Mouse (Mus musculus): ENCODE measurements at regions not wholly inside any gene's neighbourhood (a gene's known extent, or its start where the extent isn't known, plus 50 kb on each side); places are given as distances from the start of the nearest gene placed in this dataset.

DNA sequence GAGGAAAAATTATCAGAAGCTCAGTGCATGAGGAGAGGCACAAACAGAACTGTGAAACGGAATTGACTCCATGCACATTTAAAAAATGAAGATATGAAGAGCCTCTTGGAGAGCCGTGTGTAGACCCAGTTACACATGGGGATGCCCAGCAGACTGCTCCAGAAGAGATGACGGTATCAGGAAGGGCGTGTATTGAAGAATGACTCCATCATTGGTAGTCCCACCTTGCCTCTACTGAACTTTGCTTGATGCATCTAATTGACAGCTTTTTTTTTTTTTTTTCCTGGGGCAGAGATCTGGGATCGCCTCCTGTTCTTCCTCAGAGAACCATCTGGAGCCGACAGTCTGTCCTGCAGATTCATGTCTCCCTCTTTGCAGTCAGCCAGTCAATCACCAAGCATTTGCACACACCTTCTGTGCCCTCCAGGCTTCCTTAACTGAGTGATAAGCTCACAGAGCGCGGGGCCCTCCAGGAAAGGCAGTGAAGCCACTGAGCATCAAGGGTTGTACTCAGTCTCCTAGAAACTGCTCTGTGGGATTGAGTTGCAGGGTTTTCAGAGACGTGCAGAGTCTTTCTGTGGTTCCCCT lies 57.6 kb upstream of the D1Pas1 start:
- TF ChIP-seq EP300 (IDR thresholded peaks at IDR 0.05; ENCODE audit: low read depth) (no peak), CTCF (IDR thresholded peaks at IDR 0.05; ENCODE audit: low read depth) (no peak)
- no peaks in the 10 kb centered on the region for H3K9me3 ChIP-seq (replicated peaks; ENCODE audit: control insufficient read depth, low read length)
- no peak overlapping the region for H3K4me3 ChIP-seq (ENCODE audit: low read depth, low read length)
- no peak for DNase-seq (ENCODE audit: low spot score)
- H3K4me2 ChIP-seq (ENCODE audit: low read depth, low read length) = no peak overlapping the region
- no peaks in the 10 kb centered on the region for H3K36me3 ChIP-seq (replicated peaks; ENCODE audit: control insufficient read depth, insufficient read depth, low read length)
- H3K27ac ChIP-seq (ENCODE audit: low read depth) = no peak overlapping the region
- WGBS = 51% methylated on average over 9 of the region's 9 CpGs
- H3K9ac ChIP-seq (replicated peaks; ENCODE audit: low read depth, low read length) = no peak overlapping the region
- H3K4me1 ChIP-seq (ENCODE audit: control insufficient read depth, insufficient read depth) = no peaks in the 10 kb centered on the region
- no peak for ATAC-seq (ENCODE audit: insufficient read depth, low read depth)
- H3K27me3 ChIP-seq (ENCODE audit: control insufficient read depth, insufficient read depth, low read length) = no peaks in the 10 kb centered on the region

DNA sequence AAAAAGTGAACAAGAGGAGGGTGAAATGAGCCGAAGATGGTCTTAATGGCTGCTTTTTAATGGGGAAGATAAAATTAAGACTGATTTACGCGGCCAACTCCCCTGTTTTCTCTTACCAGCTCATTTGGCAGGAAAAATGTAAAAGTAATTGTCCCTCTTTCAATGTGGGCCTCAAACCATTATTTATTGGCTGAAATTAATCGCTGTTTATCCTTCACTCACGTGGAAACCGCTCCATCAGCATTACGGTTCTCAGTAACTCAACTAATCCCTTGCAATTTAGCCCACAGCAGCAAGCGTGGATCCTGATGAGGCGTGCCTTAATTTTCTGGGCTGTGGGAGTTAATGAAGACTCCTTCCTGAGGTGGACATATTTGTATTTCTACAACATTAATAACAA lies 58.1 kb upstream of the D1Pas1 start:
- 94% methylated on average over 9 of the region's 9 CpGs for WGBS
- no peak for TF ChIP-seq CTCF (IDR thresholded peaks at IDR 0.05; ENCODE audit: low read depth)
- TF ChIP-seq EP300 (IDR thresholded peaks at IDR 0.05; ENCODE audit: low read depth) = no peak
- Histone ChIP-seq H3K36me3 (replicated peaks; ENCODE audit: control insufficient read depth, insufficient read depth, low read length) (no peaks in the 10 kb centered on the region), H3K27ac (ENCODE audit: low read depth) (no peak overlapping the region), H3K4me2 (ENCODE audit: low read depth, low read length) (no peak overlapping the region), H3K9ac (replicated peaks; ENCODE audit: low read depth, low read length) (no peak overlapping the region), H3K4me1 (ENCODE audit: control insufficient read depth, insufficient read depth) (no peaks in the 10 kb centered on the region), H3K4me3 (ENCODE audit: low read depth, low read length) (no peak overlapping the region), H3K9me3 (replicated peaks; ENCODE audit: control insufficient read depth, low read length) (no peaks in the 10 kb centered on the region), H3K27me3 (ENCODE audit: control insufficient read depth, insufficient read depth, low read length) (no peaks in the 10 kb centered on the region)
- DNase-seq (ENCODE audit: low spot score) (no peak), ATAC-seq (ENCODE audit: insufficient read depth, low read depth) (no peak)

DNA sequence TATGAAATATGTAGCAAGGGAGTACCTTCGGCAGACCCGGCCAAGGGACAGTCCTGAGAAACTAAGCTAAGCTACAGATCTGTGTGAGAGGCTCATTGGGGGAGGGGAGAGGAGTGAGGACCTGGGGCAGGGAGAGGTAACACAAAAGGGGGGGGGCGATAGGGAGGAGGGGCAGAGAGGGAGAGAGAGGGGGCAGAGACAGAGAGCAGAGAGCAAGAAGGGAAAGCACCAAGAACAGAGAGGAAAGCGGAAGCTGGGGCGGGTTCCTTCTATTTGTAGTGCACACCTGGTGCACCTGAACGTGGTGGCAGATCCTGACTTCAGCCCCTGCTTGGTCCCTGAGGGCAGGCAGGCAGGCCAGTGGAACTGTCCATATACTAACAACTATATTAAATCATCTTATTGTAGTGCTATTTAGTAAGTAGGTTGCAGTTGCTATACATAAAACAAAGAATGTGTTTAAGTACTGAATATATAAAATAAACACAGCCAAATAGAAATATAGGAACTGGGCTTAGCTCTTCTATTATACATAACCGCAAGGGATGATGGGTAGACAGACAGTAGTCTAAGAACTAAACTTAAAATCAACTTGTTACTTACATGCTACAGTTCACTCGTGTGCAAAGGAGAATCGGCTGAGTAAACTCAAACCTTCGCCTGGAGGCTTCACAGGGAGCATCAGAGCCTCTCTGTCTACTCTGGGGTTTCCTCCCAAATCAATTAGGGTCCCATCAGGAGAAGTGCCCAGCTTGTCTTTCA lies 59.6 kb upstream of the D1Pas1 start:
- Histone ChIP-seq H3K27ac (ENCODE audit: low read depth) (no peak overlapping the region), H3K9ac (replicated peaks; ENCODE audit: low read depth, low read length) (no peak overlapping the region), H3K4me3 (ENCODE audit: low read depth, low read length) (no peak overlapping the region), H3K4me2 (ENCODE audit: low read depth, low read length) (no peak overlapping the region), H3K9me3 (replicated peaks; ENCODE audit: control insufficient read depth, low read length) (no peaks in the 10 kb centered on the region), H3K27me3 (ENCODE audit: control insufficient read depth, insufficient read depth, low read length) (no peaks in the 10 kb centered on the region), H3K4me1 (ENCODE audit: control insufficient read depth, insufficient read depth) (no peaks in the 10 kb centered on the region), H3K36me3 (replicated peaks; ENCODE audit: control insufficient read depth, insufficient read depth, low read length) (no peaks in the 10 kb centered on the region)
- no peak for ATAC-seq (ENCODE audit: insufficient read depth, low read depth)
- WGBS = 82% methylated on average over 9 of the region's 10 CpGs
- no peak for DNase-seq (ENCODE audit: low spot score)
- TF ChIP-seq CTCF (IDR thresholded peaks at IDR 0.05; ENCODE audit: low read depth) (no peak), EP300 (IDR thresholded peaks at IDR 0.05; ENCODE audit: low read depth) (no peak)

DNA sequence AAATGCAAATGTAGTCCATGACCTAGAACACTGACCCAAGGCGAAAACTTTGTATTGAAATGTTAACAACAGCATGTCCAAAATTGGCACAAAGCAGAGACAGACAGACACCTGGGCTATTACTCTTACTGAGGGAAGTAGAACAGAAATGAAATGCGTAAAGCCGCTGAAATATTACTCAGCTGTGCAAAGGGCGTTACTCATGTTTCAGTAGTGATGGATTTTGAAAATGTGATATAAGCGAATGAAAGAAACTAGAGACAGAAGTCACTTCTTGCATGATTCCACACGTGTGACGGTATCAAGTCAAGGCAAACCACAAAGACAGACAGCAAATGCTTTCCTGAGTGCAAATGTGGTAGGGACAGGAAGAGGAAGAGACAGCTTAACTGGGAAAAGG lies 61.3 kb upstream of the D1Pas1 start:
- Histone ChIP-seq H3K9ac (replicated peaks; ENCODE audit: low read depth, low read length) (no peak overlapping the region), H3K4me3 (ENCODE audit: low read depth, low read length) (no peak overlapping the region), H3K27me3 (ENCODE audit: control insufficient read depth, insufficient read depth, low read length) (no peaks in the 10 kb centered on the region), H3K27ac (ENCODE audit: low read depth) (no peak overlapping the region), H3K36me3 (replicated peaks; ENCODE audit: control insufficient read depth, insufficient read depth, low read length) (no peaks in the 10 kb centered on the region), H3K4me2 (ENCODE audit: low read depth, low read length) (no peak overlapping the region), H3K4me1 (ENCODE audit: control insufficient read depth, insufficient read depth) (no peaks in the 10 kb centered on the region), H3K9me3 (replicated peaks; ENCODE audit: control insufficient read depth, low read length) (no peaks in the 10 kb centered on the region)
- no peak for TF ChIP-seq EP300 (IDR thresholded peaks at IDR 0.05; ENCODE audit: low read depth)
- TF ChIP-seq CTCF (IDR thresholded peaks at IDR 0.05; ENCODE audit: low read depth) = no peak
- no peak for ATAC-seq (ENCODE audit: insufficient read depth, low read depth)
- no peak for DNase-seq (ENCODE audit: low spot score)
- WGBS = 87% methylated on average over 7 of the region's 7 CpGs

GRCm38 (mm10) chr1:186901548-186901947 lies 65.7 kb upstream of the D1Pas1 start:
- H3K9me3 ChIP-seq (replicated peaks; ENCODE audit: control insufficient read depth, low read length) = no peaks in the 10 kb centered on the region
- H3K4me1 ChIP-seq (ENCODE audit: control insufficient read depth, insufficient read depth) = no peaks in the 10 kb centered on the region
- no peaks in the 10 kb centered on the region for H3K36me3 ChIP-seq (replicated peaks; ENCODE audit: control insufficient read depth, insufficient read depth, low read length)
- TF ChIP-seq EP300 (IDR thresholded peaks at IDR 0.05; ENCODE audit: low read depth) (no peak), CTCF (IDR thresholded peaks at IDR 0.05; ENCODE audit: low read depth) (no peak)
- no peak overlapping the region for H3K9ac ChIP-seq (replicated peaks; ENCODE audit: low read depth, low read length)
- no peak for ATAC-seq (ENCODE audit: insufficient read depth, low read depth)
- no peak overlapping the region for H3K4me3 ChIP-seq (ENCODE audit: low read depth, low read length)
- WGBS = 77% methylated on average over 6 of the region's 6 CpGs
- DNase-seq (ENCODE audit: low spot score) = no peak
- H3K27me3 ChIP-seq (ENCODE audit: control insufficient read depth, insufficient read depth, low read length) = no peaks in the 10 kb centered on the region
- no peak overlapping the region for H3K4me2 ChIP-seq (ENCODE audit: low read depth, low read length)
- no peak overlapping the region for H3K27ac ChIP-seq (ENCODE audit: low read depth)

GRCm38 (mm10) chr1:186898203-186898602 lies 69.0 kb upstream of the D1Pas1 start:
- Histone ChIP-seq H3K4me3 (ENCODE audit: low read depth, low read length) (no peak overlapping the region), H3K36me3 (replicated peaks; ENCODE audit: control insufficient read depth, insufficient read depth, low read length) (no peaks in the 10 kb centered on the region), H3K27ac (ENCODE audit: low read depth) (no peak overlapping the region), H3K27me3 (ENCODE audit: control insufficient read depth, insufficient read depth, low read length) (no peaks in the 10 kb centered on the region), H3K4me2 (ENCODE audit: low read depth, low read length) (no peak overlapping the region), H3K4me1 (ENCODE audit: control insufficient read depth, insufficient read depth) (no peaks in the 10 kb centered on the region), H3K9me3 (replicated peaks; ENCODE audit: control insufficient read depth, low read length) (no peaks in the 10 kb centered on the region), H3K9ac (replicated peaks; ENCODE audit: low read depth, low read length) (no peak overlapping the region)
- no peak for DNase-seq (ENCODE audit: low spot score)
- 86% methylated on average over 8 of the region's 8 CpGs for WGBS
- TF ChIP-seq EP300 (IDR thresholded peaks at IDR 0.05; ENCODE audit: low read depth) (no peak), CTCF (IDR thresholded peaks at IDR 0.05; ENCODE audit: low read depth) (no peak)
- no peak for ATAC-seq (ENCODE audit: insufficient read depth, low read depth)

Measured in heart, postnatal 0 days (tissue).